Mouse (Mus musculus) stomach, embryonic 15.5 days (tissue): ENCODE measurements around the gene Tmem45b. TPM values are rescaled to one million over a fixed set of nuclear protein-coding genes. Genes with fewer than 3 reads are reported as not detected.

Experiments used
- ATAC-seq: fragments of 200-750 bp; cut with Nextera tagmentation; 2 replicates; pipeline ENCODE4 v1.8.0; 2017; ENCODE audit warnings: low read depth, moderate number of reproducible peaks, moderate TSS enrichment; ENCODE audit not compliant: insufficient read depth, low FRiP score
- H3K27ac ChIP-seq: fragments of 300-500 bp; sonication (generic); 2 replicates; pipeline ENCODE4 v1.5.1; 2015; ENCODE audit warnings: mild to moderate bottlenecking, inconsistent platforms
- H3K27me3 ChIP-seq: fragments of 300-500 bp; sonication (generic); replicated peaks from 2 replicates; pipeline ENCODE4 v1.6.1; 2015; ENCODE audit warnings: inconsistent platforms
- H3K36me3 ChIP-seq: fragments of 300-500 bp; sonication (generic); 2 replicates; pipeline ENCODE4 v1.6.1; 2015; ENCODE audit warnings: inconsistent platforms
- H3K4me1 ChIP-seq: fragments of 300-500 bp; sonication (generic); 2 replicates; pipeline ENCODE4 v1.6.1; 2015; ENCODE audit warnings: inconsistent platforms
- H3K4me2 ChIP-seq: fragments of 300-500 bp; sonication (generic); 2 replicates; pipeline ENCODE4 v1.6.1; 2015; ENCODE audit warnings: mild to moderate bottlenecking, inconsistent platforms
- H3K4me3 ChIP-seq: fragments of 300-500 bp; sonication (generic); replicated peaks from 2 replicates; pipeline ENCODE4 v1.5.1; 2015; ENCODE audit warnings: inconsistent platforms
- H3K9ac ChIP-seq: fragments of 300-500 bp; sonication (generic); 2 replicates; pipeline ENCODE4 v1.6.1; 2015; ENCODE audit warnings: inconsistent platforms
- H3K9me3 ChIP-seq: fragments of 300-500 bp; sonication (generic); 2 replicates; pipeline ENCODE4 v1.6.1; 2016; ENCODE audit warnings: inconsistent platforms
- WGBS: fragments of 180-500 bp; shearing (Covaris S2); methylation state at CpG from one replicate; pipeline ENCODE4 v1.1.7; 2015; 5-methylcytosine and 5-hydroxymethylcytosine counted together
- polyA plus RNA-seq: library from polyadenylated mRNA; unstranded; fragments of >200 nt; fragmentation: Nextera tagmentation; extraction: Ambion mirVana; gene quantifications from 2 replicates; pipeline ENCODE4 v1.2.1, GENCODE M21; 2015

Tmem45b gene
- polyA plus RNA-seq, 1 experiment from 2014 or later = 24.1 TPM

DNA sequence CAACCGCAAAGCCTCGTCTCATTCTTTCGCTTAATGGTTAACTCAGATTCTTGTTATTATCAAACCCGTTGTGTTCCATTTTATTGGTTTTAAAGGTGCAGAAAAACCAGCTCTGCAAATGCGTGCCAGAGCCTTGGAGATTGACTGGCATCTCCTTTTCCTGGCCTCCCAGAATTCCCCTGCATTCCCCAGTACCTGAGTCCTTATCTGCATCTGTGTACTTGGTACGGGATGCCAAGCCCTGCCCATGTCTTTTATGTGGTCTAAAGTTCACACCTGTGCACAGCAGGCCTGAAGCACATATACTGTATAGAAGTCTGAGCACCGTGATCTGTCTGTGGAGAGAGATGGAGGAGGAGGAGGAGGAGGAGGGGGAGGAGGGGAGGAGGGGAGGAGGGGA, 26.4 kb downstream of the Tmem45b start:
- no peaks in the 10 kb centered on the region for H3K4me1 ChIP-seq
- H3K4me3 ChIP-seq = no peak overlapping the region
- no peaks in the 10 kb centered on the region for H3K27me3 ChIP-seq
- H3K27ac ChIP-seq = peak overlapping the region; percentile 68
- 0 out of 2 replicates have a peak overlapping the region, but pooled peaks have one; percentile 19 for H3K4me2 ChIP-seq
- 60% methylated on average over 7 of the region's 7 CpGs for WGBS
- H3K9me3 ChIP-seq = no peaks in the 10 kb centered on the region
- H3K9ac ChIP-seq = no peak overlapping the region
- ATAC-seq = peak; percentile 97
- H3K36me3 ChIP-seq = no peaks in the 10 kb centered on the region

DNA sequence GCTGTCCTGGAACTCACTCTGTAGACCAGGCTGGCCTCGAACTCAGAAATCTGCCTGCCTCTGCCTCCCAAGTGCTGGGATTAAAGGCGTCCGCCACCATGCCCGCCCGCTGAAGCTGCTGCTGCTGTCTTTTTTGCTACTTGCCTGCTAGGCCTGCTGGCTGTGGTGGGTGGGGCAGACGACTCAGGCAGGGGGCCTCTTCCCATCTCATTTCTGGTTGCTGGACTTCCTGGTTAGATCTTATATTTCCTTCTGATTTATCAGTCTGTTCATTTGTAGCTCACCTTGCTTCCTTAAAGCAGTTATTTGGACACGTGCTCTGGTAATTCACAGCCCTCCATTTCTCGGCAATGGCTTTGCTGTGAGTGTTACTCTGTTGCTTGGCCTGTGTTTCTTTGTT, 28.8 kb downstream of the Tmem45b start:
- ATAC-seq = no peak
- Histone ChIP-seq H3K27ac (no peak overlapping the region), H3K4me3 (no peak overlapping the region), H3K4me2 (no peak overlapping the region), H3K4me1 (no peaks in the 10 kb centered on the region), H3K9me3 (no peaks in the 10 kb centered on the region), H3K27me3 (no peaks in the 10 kb centered on the region), H3K9ac (no peak overlapping the region), H3K36me3 (no peaks in the 10 kb centered on the region)
- WGBS = 85% methylated on average over 8 of the region's 8 CpGs

DNA sequence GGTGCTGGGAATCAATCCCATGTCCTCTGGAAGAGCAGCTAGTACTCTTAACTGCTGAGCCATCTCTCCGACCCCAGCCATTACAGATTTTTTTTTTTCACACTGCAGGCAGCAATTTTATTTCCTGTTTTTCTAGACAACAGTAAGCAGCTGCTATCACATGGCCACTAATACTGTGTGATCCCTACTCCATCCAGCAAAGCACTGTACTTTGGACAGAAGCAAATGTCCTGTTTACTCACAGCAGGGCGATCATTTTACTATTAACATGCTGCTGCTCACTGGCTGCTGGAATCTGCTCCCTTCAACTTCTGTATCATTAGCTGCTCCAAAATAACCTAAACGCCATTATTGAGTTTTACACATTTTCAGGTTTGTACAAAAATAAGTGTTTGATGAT, 30.8 kb downstream of the Tmem45b start:
- Histone ChIP-seq H3K4me3 (no peak overlapping the region), H3K27me3 (no peaks in the 10 kb centered on the region), H3K4me2 (no peak overlapping the region), H3K9me3 (no peaks in the 10 kb centered on the region), H3K27ac (no peak overlapping the region), H3K36me3 (no peaks in the 10 kb centered on the region), H3K4me1 (no peaks in the 10 kb centered on the region), H3K9ac (no peak overlapping the region)
- no peak for ATAC-seq
- 80% methylated on average over 3 of the region's 3 CpGs for WGBS

DNA sequence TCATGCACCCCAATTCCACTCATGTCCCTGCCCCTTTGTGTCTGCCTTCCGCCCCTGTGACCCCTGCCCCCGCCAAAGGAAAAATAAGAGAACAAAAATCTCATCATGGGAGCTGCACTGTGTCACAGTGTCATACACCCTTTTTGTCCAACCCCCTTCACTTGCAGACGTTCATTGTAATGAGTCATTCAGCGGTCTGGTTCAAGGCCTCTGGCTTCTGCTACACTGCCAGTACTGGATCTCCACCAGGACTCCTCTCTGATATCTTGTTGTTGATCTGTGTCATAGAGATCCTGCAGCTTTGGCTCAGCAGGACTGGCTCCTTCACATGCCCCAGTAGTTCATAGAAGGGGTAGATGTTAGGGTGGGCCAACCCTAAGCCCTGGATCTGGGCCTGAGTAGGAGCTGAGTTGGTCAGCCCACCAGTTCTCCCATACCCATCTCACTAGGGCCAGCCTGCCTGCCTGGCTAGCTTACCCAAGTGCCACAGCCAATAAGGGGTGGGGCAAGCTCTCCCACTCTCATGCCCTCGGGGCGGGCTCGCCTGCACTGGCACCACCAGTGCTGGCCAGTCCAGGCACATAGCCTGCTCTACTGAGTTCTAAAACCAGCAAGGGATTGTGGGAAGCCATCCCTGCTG, 31.8 kb downstream of the Tmem45b start:
- no peaks in the 10 kb centered on the region for H3K27me3 ChIP-seq
- H3K36me3 ChIP-seq = no peaks in the 10 kb centered on the region
- H3K27ac ChIP-seq = no peak overlapping the region
- H3K9me3 ChIP-seq = no peaks in the 10 kb centered on the region
- 73% methylated on average over 7 of the region's 7 CpGs for WGBS
- no peak overlapping the region for H3K4me2 ChIP-seq
- no peak overlapping the region for H3K4me3 ChIP-seq
- no peaks in the 10 kb centered on the region for H3K4me1 ChIP-seq
- ATAC-seq = no peak
- H3K9ac ChIP-seq = no peak overlapping the region

DNA sequence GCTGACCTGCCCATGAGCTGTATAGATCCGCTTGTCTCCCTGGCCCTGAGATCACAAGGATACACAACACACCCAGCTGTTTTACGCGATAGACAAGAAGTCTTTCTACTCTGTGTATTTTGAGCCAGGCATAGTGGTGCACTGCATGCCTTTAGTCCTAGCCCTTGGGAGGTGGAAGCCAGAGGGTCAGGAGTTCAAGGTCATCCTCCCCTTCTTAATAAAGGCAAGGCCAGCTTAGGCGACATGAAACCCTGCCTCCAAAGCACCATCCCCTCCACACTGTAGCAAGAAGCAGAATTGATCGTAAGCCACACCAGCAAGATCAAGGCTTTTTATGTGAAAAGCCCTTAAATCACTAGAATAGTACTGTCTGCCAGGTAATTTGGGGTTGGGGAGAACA, 32.5 kb downstream of the Tmem45b start:
- WGBS = 79% methylated on average over 5 of the region's 5 CpGs
- ATAC-seq = no peak
- no peaks in the 10 kb centered on the region for H3K27me3 ChIP-seq

DNA sequence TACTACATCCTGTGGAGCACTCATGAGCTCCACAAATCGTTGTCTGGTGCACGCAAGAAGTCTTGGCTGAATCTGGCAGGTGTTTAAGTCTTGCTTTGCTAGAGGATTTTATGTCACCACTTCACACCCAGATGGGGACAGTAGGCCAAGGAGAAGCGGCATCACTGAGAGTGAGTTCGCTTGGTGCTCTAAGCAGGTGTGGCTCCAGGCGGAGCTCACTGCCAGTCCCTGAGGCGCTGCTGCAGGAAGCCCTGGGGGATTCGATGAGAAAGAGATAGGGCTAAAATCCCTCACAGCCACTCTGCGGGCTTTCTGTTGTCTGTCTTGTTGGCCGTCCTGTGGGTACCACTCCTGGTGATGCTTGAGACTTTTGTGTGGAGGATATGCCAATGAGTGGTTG, 34.3 kb downstream of the Tmem45b start:
- 69% methylated on average over 9 of the region's 9 CpGs for WGBS
- no peak overlapping the region for H3K4me2 ChIP-seq
- no peaks in the 10 kb centered on the region for H3K4me1 ChIP-seq
- no peaks in the 10 kb centered on the region for H3K36me3 ChIP-seq
- H3K9ac ChIP-seq = no peak overlapping the region
- no peak overlapping the region for H3K27ac ChIP-seq
- no peaks in the 10 kb centered on the region for H3K9me3 ChIP-seq
- H3K4me3 ChIP-seq = no peak overlapping the region
- H3K27me3 ChIP-seq = no peaks in the 10 kb centered on the region
- ATAC-seq = no peak

More for the DNA sequence above, 32.5 kb downstream of the Tmem45b start:
- H3K27ac ChIP-seq = no peak overlapping the region
- no peak overlapping the region for H3K4me2 ChIP-seq
- no peaks in the 10 kb centered on the region for H3K9me3 ChIP-seq
- H3K36me3 ChIP-seq = no peaks in the 10 kb centered on the region
- H3K9ac ChIP-seq = no peak overlapping the region
- no peaks in the 10 kb centered on the region for H3K4me1 ChIP-seq
- H3K4me3 ChIP-seq = no peak overlapping the region

DNA sequence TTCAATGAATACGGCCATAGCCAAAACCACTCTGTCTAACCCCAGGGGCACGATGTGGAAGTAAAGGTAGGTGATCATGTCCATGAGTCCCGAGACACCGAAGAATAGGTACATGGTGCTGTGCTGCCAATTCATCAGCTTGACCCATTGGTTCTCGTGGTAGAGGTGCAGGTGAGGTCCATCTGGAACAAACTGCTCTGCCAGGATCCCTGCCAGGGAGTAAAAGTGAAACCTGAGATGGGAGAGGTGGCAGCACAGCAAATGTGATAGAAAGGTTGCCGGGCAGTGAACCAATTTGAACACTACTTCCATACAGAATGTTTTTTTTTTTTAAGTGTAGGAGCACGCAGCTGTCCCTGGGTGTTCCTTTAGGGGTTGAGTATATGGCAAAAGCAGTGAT, 35.3 kb downstream of the Tmem45b start:
- WGBS = 82% methylated on average over 7 of the region's 7 CpGs
- Histone ChIP-seq H3K27me3 (no peaks in the 10 kb centered on the region), H3K27ac (no peak overlapping the region), H3K9me3 (no peaks in the 10 kb centered on the region), H3K4me1 (no peaks in the 10 kb centered on the region), H3K4me3 (no peak overlapping the region), H3K4me2 (no peak overlapping the region), H3K36me3 (no peaks in the 10 kb centered on the region), H3K9ac (no peak overlapping the region)
- ATAC-seq = no peak

DNA sequence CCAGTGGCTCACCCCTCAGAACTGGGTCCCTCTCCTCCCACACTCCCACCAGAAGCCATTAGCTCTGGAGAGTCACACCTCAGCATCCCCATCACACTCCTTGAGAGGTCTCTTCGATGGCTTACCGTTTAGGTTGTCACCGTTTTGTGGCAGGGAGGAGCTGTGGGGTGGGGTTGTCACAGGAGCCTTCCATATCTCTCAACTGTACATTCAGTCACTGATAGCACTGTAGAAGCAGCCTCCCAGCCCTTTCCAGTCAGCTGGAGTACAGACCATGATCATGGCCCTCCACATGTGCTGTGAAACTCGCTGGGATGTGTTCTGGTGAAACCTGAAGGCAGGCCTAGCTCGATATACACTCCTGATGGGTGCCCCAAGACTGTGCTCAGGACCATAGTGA, 42.1 kb downstream of the Tmem45b start:
- H3K4me2 ChIP-seq = no peak overlapping the region
- peaks cover 35% of the 10 kb centered on the region for H3K36me3 ChIP-seq
- no peaks in the 10 kb centered on the region for H3K9me3 ChIP-seq
- no peak overlapping the region for H3K4me3 ChIP-seq
- peak; percentile 66; the same call in 1 of the 2 replicates for ATAC-seq
- WGBS = 76% methylated on average over 5 of the region's 5 CpGs
- H3K9ac ChIP-seq = no peak overlapping the region
- no peaks in the 10 kb centered on the region for H3K27me3 ChIP-seq
- H3K27ac ChIP-seq = no peak overlapping the region
- H3K4me1 ChIP-seq = no peaks in the 10 kb centered on the region

DNA sequence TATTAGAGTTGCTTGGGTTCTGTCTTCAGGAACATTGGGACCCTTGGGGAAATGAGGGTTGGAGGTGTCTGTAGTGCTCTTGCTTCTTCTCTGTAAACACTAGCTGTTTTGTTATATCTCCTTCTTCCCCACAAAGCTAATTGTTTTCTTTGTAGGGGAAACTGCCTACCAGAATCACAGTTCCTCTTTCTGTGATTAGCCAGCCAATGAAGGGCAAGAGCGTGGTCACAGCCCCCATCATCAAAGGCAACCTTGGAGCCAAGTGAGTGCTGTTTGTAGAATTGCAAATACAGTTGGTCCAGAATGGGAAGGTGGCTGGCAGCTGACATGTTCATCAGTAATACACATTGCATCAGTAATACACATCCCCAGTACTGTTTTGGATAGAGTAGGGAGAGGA, 45.4 kb downstream of the Tmem45b start:
- H3K27me3 ChIP-seq = no peaks in the 10 kb centered on the region
- no peak overlapping the region for H3K9ac ChIP-seq
- H3K4me1 ChIP-seq = no peaks in the 10 kb centered on the region
- ATAC-seq = no peak
- peaks cover 58% of the 10 kb centered on the region for H3K36me3 ChIP-seq
- H3K27ac ChIP-seq = no peak overlapping the region
- 90% methylated on average over 1 of the region's 1 CpGs for WGBS
- no peak overlapping the region for H3K4me3 ChIP-seq
- no peak overlapping the region for H3K4me2 ChIP-seq
- no peaks in the 10 kb centered on the region for H3K9me3 ChIP-seq

DNA sequence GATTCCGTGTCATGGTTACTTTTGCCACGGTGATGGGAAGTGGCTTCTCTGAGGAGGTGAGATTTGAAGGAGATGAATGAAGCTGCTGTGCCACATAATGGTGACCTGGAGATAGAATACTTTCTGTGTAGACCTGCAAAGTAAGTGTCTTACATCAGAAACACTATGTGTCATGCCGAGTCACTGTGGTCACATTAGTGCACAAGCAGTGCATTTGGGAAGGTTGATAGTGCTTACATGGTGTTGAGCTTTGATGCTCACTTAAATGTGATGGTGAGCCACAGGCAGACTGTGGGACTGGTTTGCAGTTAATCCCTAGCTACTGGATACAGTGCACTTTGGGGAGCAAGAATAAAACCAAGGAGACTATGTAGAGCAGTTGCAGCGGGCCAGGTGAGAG, 52.1 kb downstream of the Tmem45b start:
- Histone ChIP-seq H3K27me3 (no peaks in the 10 kb centered on the region), H3K36me3 (peaks cover 63% of the 10 kb centered on the region), H3K27ac (no peak overlapping the region), H3K4me2 (no peak overlapping the region), H3K4me1 (no peaks in the 10 kb centered on the region), H3K9me3 (no peaks in the 10 kb centered on the region), H3K4me3 (no peak overlapping the region), H3K9ac (no peak overlapping the region)
- WGBS = 89% methylated on average over 4 of the region's 4 CpGs
- ATAC-seq = no peak

DNA sequence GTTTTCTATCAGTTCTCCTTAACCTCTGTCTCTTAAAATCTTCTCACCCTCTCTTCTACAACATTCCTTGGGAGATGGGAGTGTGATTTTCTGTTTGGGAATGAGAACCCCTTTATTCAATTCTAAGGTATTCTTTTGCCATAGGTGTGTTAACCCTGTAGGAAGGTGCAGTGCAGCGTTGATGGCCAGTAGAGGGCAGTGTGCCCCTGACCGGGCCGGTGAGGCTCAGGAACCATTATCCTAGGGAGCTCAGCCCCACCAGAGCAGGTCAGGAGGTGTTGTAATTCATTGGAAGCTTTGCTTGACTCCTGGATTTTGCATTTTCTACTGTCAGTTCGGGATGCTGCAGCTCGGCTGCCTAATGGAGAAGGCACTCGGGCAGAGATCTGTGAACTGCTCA, 59.0 kb downstream of the Tmem45b start:
- no peak overlapping the region for H3K4me2 ChIP-seq
- H3K4me3 ChIP-seq = no peak overlapping the region
- peaks cover 66% of the 10 kb centered on the region for H3K36me3 ChIP-seq
- H3K4me1 ChIP-seq = no peaks in the 10 kb centered on the region
- WGBS = 62% methylated on average over 6 of the region's 6 CpGs
- H3K9me3 ChIP-seq = no peaks in the 10 kb centered on the region
- ATAC-seq = no peak
- H3K27me3 ChIP-seq = no peaks in the 10 kb centered on the region
- no peak overlapping the region for H3K27ac ChIP-seq
- H3K9ac ChIP-seq = no peak overlapping the region

DNA sequence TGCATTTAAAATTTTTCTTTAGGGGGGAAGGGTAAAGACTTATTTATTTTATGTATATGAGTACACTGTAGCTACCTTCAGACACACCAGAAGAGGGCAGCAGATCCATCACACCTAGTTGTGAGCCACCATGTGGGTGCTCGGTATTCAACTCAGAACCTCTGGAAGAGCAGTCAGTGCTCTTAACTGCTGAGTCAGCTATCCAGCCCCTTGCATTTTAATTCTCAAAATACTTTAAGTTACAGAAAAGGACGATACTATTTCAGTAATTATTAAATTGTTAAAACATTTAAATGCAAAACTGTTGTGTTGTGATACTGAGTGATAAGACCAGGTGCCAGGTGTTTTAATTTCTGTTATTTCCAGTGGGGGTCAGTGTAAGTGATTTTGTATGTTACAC, 60.0 kb downstream of the Tmem45b start:
- Histone ChIP-seq H3K4me1 (no peaks in the 10 kb centered on the region), H3K4me2 (no peak overlapping the region), H3K4me3 (no peak overlapping the region), H3K36me3 (peaks cover 60% of the 10 kb centered on the region), H3K27me3 (no peaks in the 10 kb centered on the region), H3K9ac (no peak overlapping the region), H3K27ac (no peak overlapping the region), H3K9me3 (no peaks in the 10 kb centered on the region)
- no peak for ATAC-seq
- WGBS = 86% methylated on average over 2 of the region's 2 CpGs

DNA sequence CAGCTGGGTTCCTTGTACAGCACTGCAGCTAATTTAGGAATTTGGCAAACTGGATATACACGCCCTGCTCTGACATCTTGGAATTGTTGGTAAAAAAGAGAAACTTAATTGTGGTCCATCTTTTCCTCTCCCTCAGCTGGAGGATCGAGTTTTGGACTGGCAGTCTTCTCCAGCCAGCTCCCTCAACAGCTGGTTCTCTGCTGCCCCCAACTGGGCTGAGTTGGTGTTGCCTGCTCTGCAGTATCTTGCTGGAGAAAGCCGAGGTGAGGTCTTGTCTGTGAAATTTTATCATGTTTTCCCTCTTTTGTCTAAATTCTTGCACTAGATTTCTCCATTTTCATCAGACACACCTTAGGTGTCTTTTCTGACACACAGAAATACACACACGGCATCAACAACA, 63.8 kb downstream of the Tmem45b start:
- 48% methylated on average over 4 of the region's 4 CpGs for WGBS

More for the DNA sequence above, 63.8 kb downstream of the Tmem45b start:
- Histone ChIP-seq H3K36me3 (peaks cover 75% of the 10 kb centered on the region), H3K27ac (no peak overlapping the region), H3K4me1 (no peaks in the 10 kb centered on the region), H3K27me3 (no peaks in the 10 kb centered on the region), H3K9ac (no peak overlapping the region), H3K4me2 (no peak overlapping the region), H3K9me3 (no peaks in the 10 kb centered on the region), H3K4me3 (no peak overlapping the region)
- no peak for ATAC-seq
